Mouse (Mus musculus) regulatory T cell (primary cell): ENCODE measurements around the gene Slc37a4.
"Not testable (repeated sequence)": the region's sequence is repeated elsewhere in the genome, so short reads cannot be mapped to it uniquely, and the experiment has no call there.

Experiments
- in situ Hi-C: fragments of 300-600 bp; cut with MboI, MseI; formaldehyde crosslinking; loops from one replicate; pipeline ENCODE4 v1.15.1; 2025; ENCODE audit warnings: high pct_unique_total_duplicates

Slc37a4 gene

GRCm38 (mm10) chr9:44398551-44398950 lies 1.9 kb downstream of the Slc37a4 start:
- in situ Hi-C loops = no loop called here

- in situ Hi-C loops = no loop called here
These were observed 2.6 kb downstream of the Slc37a4 start for GRCm38 (mm10) chr9:44399114-44399794.

- in situ Hi-C loops = no loop called here
These were observed 3.1 kb downstream of the Slc37a4 start for GRCm38 (mm10) chr9:44399795-44400114.

- in situ Hi-C loops = no loop called here
These were observed 4.4 kb downstream of the Slc37a4 start for GRCm38 (mm10) chr9:44401081-44401480.

- in situ Hi-C loops = no loop called here
These were observed 8.4 kb downstream of the Slc37a4 start for GRCm38 (mm10) chr9:44405011-44405410.

- in situ Hi-C loops = no loop called here
These were observed 10.5 kb downstream of the Slc37a4 start, which contains the start of the genes Rps25 and Trappc4 for GRCm38 (mm10) chr9:44406906-44407751. Rps25 (plus strand) TSS chr9:44407139. Trappc4 (minus strand) TSS chr9:44407600.

- in situ Hi-C loops = no loop called here
These were observed 11.1 kb downstream of the Slc37a4 start for GRCm38 (mm10) chr9:44407752-44408097.

GRCm38 (mm10) chr9:44408693-44409092 lies 12.0 kb downstream of the Slc37a4 start:
- in situ Hi-C loops = not testable (repeated sequence)

GRCm38 (mm10) chr9:44410647-44411336 lies 14.1 kb downstream of the Slc37a4 start:
- in situ Hi-C loops = no loop called here

- in situ Hi-C loops = no loop called here
These were observed 15.0 kb downstream of the Slc37a4 start for GRCm38 (mm10) chr9:44411601-44412130.

- in situ Hi-C loops = no loop called here
These were observed 15.7 kb downstream of the Slc37a4 start for GRCm38 (mm10) chr9:44412306-44412705.

GRCm38 (mm10) chr9:44412781-44413180 lies 16.1 kb downstream of the Slc37a4 start:
- in situ Hi-C loops = no loop called here

- in situ Hi-C loops = no loop called here
These were observed 20.7 kb downstream of the Slc37a4 start for GRCm38 (mm10) chr9:44417156-44417891.

GRCm38 (mm10) chr9:44417892-44418363 lies 21.3 kb downstream of the Slc37a4 start:
- in situ Hi-C loops = no loop called here

GRCm38 (mm10) chr9:44418519-44419385 lies 22.1 kb downstream of the Slc37a4 start, which contains the start of gene Ccdc84:
Ccdc84 (minus strand) TSS chr9:44418569.
- in situ Hi-C loops = no loop called here

- in situ Hi-C loops = not testable (repeated sequence)
These were observed 23.1 kb downstream of the Slc37a4 start for GRCm38 (mm10) chr9:44419730-44420129.

- in situ Hi-C loops = no loop called here
These were observed 23.7 kb downstream of the Slc37a4 start for GRCm38 (mm10) chr9:44420280-44420898.

- in situ Hi-C loops = no loop called here
These were observed 26.9 kb downstream of the Slc37a4 start for GRCm38 (mm10) chr9:44423576-44423975.

GRCm38 (mm10) chr9:44432577-44433185 lies 36.0 kb downstream of the Slc37a4 start:
- in situ Hi-C loops = no loop called here
